Mouse (Mus musculus): ENCODE results near the gene N4bp3.

N4bp3 gene

GRCm38 (mm10) chr11:51595459-51596083 is 55.1 kb downstream of the N4bp3 start:
- no peak for DNase-seq (ENCODE audit: low read depth)

DNA sequence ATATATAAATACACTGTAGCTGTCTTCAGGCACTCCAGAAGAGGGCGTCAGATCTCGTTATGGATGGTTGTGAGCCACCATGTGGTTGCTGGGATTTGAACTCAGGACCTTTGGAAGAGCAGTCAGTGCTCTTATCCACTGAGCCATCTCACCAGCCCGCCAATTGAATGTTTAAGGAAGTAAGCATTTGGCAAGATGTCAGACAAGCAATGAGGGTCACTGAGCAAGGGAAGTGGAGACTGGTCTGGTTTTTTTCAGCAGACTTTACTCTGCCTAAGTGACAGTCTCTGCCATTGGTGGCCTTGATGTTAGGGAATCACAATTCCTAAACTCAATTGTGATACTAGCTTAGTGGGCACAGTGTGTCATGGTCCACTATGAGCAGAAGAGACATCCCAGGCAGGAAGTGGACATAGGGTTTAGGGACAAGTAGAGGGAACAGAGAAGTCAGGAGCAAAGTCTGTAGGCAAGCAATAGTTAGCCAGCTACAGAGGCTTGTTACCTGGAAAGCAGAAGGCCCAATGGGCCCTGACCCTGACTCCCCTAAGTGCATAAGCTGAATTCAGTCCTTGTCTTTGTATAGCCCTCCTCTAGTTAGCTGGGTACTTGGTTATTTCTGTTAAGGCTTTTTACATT is 55.8 kb downstream of the N4bp3 start:
- DNase-seq (ENCODE audit: low read depth): peak; percentile 80

DNA sequence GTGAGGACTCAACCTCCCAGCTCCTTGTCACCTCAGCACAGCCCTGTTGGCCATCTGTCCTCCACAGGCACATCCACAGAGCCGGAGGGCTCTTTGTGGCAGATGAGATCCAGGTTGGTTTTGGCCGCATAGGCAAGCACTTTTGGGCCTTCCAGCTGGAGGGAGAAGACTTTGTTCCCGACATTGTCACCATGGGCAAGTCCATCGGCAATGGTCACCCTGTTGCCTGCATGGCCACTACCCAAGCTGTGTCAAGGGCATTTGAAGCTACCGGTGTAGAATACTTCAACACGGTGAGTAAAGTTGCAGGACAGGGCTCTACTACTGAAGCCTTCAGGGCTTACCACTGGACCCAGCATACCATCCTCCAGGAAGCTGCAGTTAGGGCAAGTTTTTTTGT is 56.8 kb downstream of the N4bp3 start:
- no peak for DNase-seq (ENCODE audit: low read depth)

DNA sequence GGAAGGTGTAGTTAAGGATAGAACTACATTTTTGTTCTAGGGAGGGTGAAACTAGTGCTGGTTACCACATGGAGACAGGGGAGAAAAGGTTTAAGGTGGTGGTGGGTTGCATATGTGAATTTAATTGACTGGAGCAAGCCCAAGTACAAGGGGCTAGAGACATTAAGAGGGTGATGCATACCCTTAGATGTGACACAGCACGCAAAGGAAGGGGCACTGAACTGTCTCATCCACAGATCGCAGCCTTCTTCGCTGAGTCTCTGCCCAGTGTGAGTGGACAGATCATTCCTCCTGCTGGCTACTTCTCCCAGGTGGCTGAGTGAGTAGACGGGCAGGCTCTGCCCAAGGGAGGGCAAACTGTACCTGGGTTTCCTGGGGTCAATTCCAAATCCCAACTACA is 57.3 kb downstream of the N4bp3 start:
- DNase-seq (ENCODE audit: low read depth): no peak

All from 416B (cell line).